Mouse (Mus musculus) bone marrow, adult 2 months (tissue): Measurements from ENCODE around the gene Pth1r.

Experiments used
- CTCF ChIP-seq: fragments of 200-500 bp; IDR thresholded peaks from 2 replicates; pipeline ENCODE4 v1.5.1; 2011; ENCODE audit warnings: low read length, control low read depth; ENCODE audit not compliant: control insufficient read depth, insufficient read depth
- POLR2A ChIP-seq: fragments of 200-500 bp; IDR thresholded peaks from 2 replicates; pipeline ENCODE4 v1.6.1; 2011; ENCODE audit warnings: low read depth, mild to moderate bottlenecking, control low read depth, low read length, borderline replicate concordance; ENCODE audit not compliant: control insufficient read depth

- no peak for TF ChIP-seq POLR2A
- no peak for TF ChIP-seq CTCF
These were observed 15.8 kb upstream of the Pth1r start for GRCm38 (mm10) chr9:110762763-110763162.
